Mouse (Mus musculus) frontal cortex, adult 2 months (tissue): Measurements from ENCODE around the gene Grk3. TPM values are rescaled to one million over a fixed set of nuclear protein-coding genes. Genes with fewer than 3 reads are reported as not detected.

ENCODE experiments used
- DNase-seq, 2 experiments: peaks; one replicate each; pipeline ENCODE4 v3.0.0; 2022; ENCODE audit warnings: low spot score in 1 of 2; ENCODE audit errors: extremely low spot score in 1 of 2
- polyA plus RNA-seq: library from polyadenylated mRNA; depleted of rRNA; stranded (reverse); fragments of >200 nt; gene quantifications from 2 replicates; pipeline ENCODE4 v1.2.3, GENCODE M21; 2012

The Grk3 gene
- polyA plus RNA-seq, 1 experiment, result 62.3 TPM

DNA sequence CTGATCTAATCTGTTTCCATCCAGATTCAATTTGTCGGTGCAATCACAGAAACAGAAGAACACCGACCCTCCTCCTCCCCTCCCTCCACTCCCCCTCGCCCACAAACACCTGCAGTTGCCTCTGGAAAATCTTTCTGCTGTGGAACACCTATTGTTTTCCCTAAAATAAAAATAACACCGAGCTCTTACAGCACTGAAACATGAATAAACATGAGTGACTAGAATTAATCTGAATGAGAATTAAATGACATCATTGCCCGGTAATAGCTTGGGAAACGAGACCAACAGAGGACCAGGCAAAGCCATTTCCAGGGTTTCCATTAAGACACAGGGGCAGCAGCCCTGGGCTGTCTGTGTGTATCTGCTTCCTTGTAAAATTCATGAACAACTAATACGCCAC lies 73.3 kb downstream of the Grk3 start:
- DNase-seq, result no peak

DNA sequence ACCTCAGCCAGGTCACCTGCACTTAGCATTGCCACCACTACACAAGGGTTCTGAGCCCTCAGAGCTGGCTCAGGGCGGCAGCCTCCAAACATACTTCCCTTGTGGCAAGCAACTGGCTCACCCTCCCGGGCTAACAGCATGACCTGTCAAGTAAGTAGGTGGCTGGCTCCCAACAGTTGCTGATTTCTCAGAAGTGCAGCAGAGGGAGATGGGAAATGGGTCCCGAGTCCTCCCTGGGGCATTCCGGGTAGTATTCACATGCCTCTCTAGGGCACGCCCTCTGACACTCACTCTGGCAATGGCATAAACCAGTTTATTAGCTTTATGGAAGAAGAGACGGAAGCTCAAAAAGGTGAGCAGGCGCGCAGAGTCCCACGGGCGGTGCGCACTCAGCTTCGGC lies 74.6 kb downstream of the Grk3 start:
- DNase-seq, result no peak

DNA sequence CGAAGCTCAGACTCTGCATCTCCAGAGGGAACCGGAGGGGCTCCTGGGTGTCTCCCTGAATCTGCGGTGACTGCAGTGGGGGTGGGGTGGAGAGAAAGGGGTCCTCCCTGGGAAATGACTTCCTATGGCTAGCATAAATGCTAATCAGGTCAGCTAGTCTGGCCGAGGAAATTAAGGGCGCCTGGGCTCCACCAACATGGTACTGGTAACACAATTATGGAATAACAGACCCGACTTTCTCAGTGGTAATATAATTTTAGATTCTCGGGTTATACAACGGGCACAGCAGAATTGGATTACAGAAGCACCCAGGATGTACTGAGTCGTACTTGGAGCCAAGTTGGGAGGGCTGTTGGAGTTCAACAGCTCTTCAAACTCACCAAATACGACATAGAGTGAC lies 79.0 kb downstream of the Grk3 start:
- DNase-seq, result no peak

DNA sequence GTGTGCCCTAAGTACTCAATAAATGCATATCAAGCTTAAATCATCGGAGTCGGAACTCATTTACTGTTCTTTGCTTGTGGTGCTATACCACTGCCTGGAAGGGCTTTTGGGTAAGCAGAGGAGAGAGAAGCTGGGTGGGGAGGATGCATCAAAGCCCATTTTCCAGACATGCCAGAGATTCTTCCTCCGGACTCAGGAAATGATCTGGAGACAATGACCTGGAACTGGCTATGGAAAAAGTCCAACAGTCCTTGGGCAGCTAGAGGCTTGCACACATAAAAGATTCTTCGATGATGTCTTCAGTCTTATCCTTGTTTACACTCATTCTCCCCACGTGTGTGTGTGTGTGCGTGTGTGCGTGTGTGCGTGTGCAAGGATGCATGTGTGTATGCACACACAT lies 80.2 kb downstream of the Grk3 start:
- DNase-seq, result no peak

DNA sequence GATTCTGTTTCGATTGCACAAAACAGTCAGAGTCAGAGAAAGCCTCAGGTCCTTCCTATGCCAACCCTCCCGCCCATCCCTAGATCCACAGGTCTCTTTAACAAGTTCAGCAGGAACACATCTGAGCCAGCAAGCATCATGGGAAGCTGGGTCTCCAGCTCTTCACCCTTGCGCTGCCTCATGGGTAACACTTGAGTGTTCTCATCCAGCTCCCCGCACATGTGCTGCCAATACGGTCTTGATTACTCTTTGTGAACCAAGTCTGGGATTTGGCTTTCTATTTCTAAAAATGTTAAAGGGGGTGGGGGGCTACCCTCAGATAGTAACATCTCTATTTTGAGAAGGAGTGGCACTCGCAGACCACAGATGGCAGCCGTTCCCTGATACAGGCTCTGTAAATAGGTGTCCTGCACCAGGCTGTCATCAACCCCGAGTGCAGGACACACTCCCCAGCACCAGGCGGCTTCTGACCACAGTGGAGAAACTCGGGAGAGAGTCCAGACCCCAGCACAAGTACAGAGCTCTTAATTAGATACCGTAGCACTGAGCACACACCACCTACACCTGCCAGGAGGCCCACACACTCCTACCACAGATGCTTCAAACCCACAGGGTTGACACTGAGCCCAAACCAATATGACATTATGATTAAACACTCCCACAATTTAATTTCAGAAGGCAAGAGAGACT lies 82.6 kb downstream of the Grk3 start:
- DNase-seq, result no peak

DNA sequence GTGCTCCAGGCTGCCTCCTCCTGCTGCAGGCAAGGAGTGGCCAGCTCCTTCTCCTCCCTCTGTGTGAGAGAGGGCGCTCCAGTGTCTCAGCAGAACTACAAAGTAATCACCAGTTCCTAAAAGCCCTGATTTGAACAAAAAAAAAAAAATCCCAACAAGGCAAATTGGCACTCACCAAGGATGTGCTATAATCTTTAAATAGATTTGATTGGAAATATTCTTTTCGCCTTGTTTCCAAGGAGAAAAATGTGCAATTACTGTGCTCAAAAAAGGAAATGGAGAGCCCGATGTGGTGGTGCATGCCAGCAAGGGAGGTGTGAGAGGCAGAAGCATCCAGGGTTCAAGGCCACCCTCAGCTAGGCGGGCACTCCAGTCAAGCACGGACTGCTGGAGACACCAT lies 83.7 kb downstream of the Grk3 start:
- peak in 1 of 2 experiments; percentile 42 for DNase-seq

DNA sequence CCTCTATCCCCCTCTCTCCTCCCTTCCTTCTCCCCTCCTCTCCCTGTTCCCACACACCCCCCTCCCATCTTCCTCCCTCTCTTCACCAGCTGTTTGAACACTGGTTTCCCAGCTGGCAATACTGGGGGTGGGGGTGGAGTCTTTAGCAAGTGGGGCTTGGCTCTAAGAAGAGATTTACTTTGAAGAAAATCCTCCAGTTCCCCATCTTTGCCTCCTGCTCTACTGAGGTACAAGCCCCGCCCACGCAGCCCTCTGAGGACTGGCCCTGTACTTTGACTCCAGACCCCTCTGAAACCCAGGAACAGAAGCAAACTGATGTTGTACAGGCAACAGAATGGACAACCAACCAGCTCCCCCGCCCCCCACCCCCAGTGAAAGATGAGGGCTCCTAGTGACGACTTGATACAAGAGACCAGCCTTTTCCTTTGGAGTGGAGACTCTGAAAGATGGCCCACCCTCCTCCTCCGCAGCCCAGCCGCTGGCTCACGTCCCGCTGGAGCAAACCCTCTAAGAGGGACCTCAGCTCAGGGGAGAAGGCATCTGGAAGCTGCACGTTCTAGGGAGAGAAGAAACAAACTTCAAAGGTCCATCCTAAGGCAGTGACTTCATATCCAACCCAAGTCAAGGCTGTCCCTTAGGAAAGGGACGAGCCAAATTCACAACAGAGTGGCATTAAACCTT lies 87.2 kb downstream of the Grk3 start:
- no peak for DNase-seq

DNA sequence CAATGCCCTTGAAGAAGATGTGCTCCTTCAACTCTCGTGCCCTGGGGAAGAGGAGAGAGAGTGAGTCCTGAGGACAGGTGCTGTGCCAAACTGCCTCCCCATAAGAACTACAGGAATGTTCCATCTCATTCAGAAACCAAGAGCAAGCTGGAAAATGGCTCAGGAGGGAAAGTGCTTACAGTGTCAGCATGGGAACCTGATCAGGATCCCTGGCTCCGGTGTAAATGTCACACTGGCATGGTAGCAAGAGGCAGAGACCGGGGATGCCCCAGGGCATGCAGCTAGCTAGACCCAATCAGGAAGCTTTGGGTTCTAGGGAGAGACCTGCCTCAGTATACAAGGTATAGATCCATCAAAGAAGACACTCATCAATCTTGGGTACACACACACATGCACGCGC lies 90.2 kb downstream of the Grk3 start:
- no peak for DNase-seq

DNA sequence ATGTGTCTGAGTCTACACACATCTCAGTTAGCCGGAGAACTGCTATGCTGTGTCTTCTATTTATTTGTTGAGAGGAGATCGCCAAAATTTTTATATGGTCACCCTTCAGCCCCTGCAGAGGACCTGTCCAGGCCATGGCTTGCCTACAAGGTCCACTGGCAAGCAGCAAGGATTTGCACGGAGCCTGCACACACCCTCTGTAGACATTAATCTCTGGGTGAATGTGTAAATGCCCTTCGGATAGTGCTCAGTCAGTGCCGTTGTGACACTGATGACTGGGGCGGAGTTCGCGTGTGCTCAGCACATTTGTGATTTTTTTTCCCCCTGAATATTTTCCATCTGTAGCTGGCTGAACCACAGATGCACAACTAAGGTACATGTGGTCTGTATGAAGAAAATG lies 90.8 kb downstream of the Grk3 start:
- DNase-seq, result no peak

DNA sequence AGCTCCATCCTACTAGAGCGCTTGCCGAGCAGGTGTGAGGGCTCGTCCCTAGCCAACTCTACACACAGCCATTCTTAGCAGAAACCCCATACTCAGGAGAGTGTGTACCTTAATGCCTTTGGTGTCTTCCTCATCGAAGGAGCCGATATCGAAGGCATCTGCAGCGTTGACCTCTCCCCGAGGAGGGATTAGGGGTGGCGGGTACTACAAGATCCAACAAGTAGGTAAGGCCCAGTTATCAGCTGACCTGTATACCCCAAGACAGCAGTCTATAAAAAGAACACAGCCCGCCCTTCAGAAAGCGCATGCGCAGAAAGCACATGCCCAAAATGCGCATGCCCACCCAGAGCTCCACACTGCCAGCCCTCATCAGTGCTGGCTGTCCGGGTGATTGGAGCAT lies 91.8 kb downstream of the Grk3 start:
- no peak for DNase-seq

DNA sequence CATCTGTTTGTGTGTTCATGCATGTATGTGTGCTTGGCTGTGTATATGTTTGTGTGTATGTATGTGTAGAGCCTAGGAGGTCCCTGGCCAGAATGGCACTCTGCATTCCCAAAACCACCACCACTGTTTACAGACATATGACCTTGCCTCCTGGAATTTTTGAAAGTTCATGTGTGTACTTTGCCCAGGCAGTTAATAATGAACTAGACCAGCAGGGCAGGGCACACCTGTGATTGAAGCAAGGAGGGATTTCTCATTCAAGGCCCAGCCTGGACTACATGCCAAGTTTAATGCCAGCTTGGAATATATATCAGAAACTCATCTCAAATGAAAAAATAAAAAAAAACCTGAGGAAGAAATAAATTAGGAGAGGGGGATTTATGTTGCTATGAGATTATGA lies 93.7 kb downstream of the Grk3 start:
- DNase-seq, result no peak

DNA sequence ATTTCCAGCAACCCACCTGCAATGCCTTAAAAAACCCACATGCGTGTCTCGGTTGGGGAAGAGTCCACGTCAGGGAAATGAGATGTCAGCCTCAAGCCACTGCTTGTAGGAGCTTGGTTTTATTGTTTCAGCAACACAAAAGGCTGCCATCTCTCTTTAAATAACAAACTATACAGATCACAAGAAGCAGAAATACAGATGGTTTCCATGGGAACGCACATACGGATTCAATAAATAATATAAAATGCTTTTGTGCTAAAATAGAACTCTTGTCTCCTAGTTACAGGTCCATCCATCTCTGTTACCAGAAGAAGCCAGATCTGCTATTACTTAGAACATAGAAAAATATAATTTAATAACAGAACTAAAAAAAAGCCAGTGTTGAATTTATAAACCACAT lies 105.2 kb downstream of the Grk3 start:
- no peak for DNase-seq

DNA sequence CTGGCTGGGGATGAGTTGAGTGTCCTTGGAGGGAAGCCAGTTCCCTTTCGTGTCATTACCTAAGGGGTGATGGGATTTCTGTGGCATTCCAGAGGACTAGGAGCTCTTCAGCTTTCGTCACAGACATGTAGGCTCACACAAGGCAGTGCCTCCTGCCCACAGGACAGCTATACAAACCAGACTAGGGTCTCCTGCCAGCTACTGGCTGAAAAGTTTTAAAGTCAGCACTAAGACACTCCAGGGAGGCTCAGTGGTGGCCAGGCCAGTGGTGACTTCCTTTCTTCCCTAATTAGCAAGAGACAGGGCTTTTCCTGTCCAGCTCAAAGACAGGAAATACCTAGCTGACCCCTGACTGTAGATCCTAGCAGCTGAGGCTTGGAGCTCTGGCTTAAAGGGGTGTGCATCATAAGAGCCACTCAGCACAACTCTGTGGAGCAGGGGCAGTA lies 107.4 kb downstream of the Grk3 start:
- no peak for DNase-seq

DNA sequence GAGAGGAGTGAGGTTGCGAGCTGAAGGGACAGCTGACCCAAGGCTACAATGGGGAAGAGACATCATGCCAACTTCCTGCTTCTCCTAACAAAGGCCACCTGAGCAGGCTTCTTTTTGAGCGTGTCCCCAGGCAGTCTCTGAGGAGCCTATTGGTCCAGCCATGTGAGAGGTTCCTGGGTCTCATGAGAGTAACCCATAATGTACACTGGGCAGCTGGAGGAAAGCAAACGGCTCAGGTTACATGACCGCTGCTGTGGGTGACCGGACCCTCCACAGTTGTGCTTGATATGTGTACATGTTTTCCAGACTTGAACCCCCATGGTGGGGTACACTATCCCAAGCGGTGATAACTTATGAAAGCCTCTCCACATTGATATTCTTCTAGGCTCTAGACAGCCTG lies 108.1 kb downstream of the Grk3 start:
- DNase-seq, result no peak

DNA sequence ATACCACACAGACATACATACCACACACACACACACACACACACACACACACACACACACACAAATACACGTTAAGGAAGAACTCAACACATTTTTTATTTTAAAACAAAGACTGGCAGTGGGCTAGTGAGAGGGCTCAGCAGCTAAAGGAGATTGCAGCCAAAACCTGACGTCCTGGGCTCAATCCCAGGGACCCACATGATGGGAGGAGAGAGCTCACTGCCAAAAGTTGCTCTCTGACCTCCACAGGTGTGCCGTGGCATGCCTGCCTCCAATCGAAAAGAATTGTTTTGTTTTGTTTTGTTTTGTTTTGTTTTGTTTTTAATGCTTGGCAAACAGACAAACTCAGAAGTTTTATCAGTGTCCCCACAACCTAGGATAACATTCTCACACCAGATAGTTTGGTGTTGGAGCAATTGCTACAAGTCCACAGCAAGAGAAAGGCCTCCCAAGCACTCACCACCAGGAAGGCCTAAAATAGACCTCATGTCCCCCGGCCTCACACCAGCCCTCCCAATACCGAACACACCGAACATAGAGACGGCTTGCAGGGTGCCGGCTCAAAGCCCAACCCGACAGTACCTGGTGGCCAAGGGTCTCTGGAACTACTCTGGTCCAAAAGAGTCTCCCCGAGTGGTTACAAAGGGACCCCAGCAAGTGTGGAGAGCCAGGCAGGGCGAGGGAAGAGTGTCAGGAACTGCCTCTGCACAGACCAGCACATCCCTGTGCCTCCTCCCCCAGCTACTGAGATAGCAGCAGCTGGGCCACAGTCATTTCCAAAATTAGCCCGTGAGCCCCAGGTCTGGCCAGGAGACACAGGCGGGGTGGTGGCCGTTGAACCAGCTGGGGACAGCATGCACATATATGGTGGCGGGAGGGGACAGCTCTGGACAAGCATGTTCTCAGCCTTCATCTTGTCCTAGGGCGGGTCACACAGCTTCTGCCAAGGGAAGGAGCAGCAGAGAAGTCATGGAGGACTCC lies 119.6 kb downstream of the Grk3 start, which contains the start of gene Myo18b:
Gene Myo18b, minus strand, starts transcription at position 689 of the 981 bp plus-strand sequence.
- DNase-seq, result peak in 1 of 2 experiments; percentile 8

DNA sequence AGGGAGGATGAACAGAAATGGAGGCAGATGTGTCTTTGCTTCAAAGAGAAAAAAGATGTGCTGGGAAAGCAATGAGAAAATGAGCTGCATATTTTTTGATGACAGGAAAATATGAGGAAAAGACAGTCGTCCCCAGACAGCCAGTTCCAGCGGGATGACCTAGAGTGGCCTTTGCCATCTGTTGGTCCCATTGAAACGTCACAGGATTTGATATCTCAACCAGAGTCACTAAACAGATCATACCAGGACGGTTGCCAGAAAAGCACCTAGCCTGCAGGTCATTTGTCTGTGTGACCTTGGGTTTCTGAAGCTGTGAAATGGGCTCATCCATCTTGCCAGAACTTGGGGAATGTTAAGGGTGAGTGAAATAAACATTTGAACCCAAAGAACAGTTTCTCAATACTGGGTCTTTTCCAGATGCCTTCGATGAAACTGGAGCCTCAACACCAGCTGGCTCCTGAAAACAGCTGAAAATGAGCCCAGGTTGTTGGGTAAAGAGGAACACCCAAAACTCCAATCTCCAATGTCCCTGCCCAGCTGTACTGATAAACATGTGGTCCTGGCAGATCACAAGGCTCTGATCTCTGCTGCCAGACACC lies 122.0 kb downstream of the Grk3 start:
- DNase-seq, result no peak

DNA sequence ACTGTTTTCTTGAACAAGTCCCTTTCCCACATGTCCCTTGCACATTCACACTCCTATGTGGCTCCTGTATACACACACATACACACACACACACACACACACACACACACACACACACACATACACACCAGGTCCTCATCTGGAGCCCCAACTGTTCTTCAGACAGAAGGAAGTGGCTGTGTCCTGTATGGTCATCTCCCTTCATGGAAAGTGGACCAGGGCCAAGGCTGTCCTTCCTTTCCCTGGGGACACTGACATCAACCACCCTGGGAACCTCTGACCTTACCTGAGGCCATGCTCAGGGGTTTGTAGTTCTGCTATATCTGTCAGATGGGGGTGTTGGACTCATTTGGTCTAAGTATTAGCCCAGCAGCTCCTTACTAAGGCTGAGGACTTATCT lies 123.2 kb downstream of the Grk3 start:
- no peak for DNase-seq

DNA sequence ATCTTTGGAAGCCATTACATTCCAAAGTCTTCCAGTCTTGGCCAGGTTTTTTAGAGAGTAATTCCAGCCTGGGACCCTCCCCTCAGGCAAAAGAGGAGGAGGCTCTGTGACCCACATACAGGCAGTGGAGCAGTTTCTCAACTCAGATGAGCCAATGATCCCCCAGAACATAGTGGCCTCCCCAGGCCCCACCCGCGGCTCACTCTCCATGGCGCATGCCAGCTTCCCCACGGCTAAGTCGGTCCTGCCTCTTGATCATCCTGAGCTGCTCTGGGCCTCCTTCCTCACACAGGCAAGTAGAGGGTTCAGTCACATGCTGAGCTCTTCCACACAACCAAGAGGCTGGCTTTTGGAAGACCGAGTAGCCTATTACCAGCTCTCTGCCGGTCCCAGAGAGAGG lies 126.9 kb downstream of the Grk3 start:
- DNase-seq, result no peak

DNA sequence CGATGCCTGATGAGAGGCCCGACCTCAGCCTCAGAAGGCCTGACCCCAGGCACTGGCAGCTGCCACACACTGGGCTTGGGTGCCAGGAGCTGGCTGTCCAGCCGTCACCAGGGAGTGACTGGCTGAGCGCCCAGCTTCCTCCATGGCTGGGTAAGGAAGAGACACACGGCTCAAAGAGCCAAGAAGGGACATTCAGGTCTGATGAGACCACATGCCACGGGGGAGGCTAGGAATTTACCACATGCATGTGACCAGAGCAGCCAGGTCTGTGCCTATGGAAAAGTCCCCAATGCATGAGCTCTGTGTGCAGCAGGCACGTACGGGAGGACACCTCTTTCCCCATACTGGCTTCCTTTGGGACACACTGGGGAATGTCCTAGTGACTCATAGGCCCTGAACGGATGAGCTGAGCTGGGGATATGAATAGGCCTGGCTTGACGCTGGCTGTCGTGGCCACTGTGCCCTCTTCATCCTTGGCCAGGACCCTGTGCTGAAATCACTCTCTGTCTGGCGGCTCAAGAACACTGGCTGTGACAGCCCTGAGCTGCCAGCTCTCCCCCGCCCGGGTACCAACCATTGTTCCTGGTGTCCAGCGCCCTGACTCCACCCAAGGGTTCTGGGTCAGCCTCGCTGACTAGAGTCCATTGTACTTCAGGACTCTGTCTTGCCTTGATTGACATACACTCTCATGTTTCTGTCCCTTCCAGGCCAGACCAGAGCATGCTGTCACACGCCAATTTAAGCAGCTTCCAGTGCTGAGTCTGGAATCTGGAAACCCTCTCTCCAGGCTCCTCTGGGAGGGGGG lies 128.7 kb downstream of the Grk3 start:
- DNase-seq, result peak in 1 of 2 experiments; percentile 28
